Mouse (Mus musculus): ENCODE results near the gene Ncor1.
"Not testable (repeated sequence)": the region's sequence is repeated elsewhere in the genome, so short reads cannot be mapped to it uniquely, and the experiment has no call there.

The Ncor1 gene

DNA sequence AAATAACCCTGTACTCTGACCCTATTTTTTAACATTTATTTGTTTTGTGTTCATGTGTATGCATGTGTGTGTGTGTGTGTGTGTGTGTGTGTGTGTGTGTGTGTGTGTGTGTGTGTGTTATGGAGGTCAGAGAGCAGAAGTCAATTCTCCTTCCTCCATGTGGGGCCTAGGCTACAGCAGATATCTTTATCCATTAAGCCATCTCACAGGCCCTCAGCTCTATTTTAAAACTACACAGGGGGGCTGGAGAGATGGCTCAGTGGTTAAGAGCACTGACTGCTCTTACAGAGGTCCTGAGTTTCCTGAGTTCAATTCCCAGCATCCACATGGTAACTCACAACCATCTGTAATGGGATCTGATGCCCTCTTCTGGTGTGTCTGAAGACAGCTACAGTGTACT is 8.9 kb upstream of the Ncor1 start:
- ChIA-PET POLR2A (interaction anchor here in 3 of 4 experiments (0.7 to 4.3 kb wide), 20 partner anchors 9 to 1362 kb away, joined by 3 to 24 read pairs (median 6); partner anchors contain the start of genes Cenpv (in 1 of the 3), Ncor1 (in 1 of the 3), Pigl (in 1 of the 3) and Ubb (in 1 of the 3)), CTCF (interaction anchor here in 3 of 4 experiments (0.7 to 0.9 kb wide), 3 partner anchors 28 to 72 kb away, joined by 3 to 4 read pairs (median 3); no protein-coding TSS in a partner anchor)

DNA sequence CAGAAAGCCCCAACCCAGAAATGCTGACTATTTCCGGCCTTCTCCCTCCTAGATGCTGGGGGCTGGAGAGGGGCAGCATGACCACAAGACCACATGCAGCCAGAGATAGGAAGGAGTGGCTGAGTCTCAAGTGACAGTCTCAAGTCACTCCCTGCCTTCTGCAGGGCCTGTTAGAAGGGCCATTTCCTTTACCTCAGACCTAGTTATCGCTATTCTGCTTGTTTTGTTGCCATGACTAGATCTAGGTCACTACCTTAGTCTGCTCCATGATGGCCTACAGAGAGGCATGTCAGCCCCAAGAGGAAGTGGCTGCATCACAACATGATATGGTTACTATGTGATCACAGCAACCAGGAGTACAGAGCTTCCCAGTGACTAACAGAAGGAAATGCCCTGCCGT is 8.2 kb upstream of the Ncor1 start:
- POLR2A ChIA-PET = interaction anchor here in 3 of 4 experiments (0.6 to 4.3 kb wide), 17 partner anchors 8 to 1362 kb away, joined by 3 to 24 read pairs (median 6); partner anchors contain the start of genes Ncor1 (in 1 of the 3), Pigl (in 1 of the 3) and Ubb (in 1 of the 3)
- CTCF ChIA-PET = interaction anchor here in 1 of 4 experiments (0.7 kb wide), 1 partner anchor 30 kb away, joined by 4 read pairs; no protein-coding TSS in a partner anchor

DNA sequence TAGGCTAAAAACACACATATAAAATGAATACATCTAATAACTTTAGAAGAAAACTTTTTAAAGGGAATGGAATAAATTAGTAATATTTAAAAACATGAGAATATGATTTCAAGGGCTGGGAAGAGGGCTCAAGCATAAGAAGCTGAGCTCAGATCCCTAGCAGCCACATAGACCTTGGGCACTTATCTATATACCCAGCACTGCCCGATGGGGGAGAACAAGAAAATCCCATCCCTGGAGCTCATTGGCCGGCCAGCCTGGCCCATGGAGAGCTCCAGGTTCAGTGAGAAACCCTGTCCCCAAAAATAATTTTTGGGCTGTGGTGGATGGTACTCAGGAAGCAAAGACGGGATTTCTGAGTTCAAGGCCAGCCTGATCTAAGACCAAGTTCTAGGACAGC is 7.5 kb upstream of the Ncor1 start:
- POLR2A ChIA-PET = interaction anchor here in 3 of 4 experiments (0.7 to 4.3 kb wide), 15 partner anchors 9 to 139 kb away, joined by 3 to 24 read pairs (median 5); partner anchors contain the start of gene Ubb (in 1 of the 3)

DNA sequence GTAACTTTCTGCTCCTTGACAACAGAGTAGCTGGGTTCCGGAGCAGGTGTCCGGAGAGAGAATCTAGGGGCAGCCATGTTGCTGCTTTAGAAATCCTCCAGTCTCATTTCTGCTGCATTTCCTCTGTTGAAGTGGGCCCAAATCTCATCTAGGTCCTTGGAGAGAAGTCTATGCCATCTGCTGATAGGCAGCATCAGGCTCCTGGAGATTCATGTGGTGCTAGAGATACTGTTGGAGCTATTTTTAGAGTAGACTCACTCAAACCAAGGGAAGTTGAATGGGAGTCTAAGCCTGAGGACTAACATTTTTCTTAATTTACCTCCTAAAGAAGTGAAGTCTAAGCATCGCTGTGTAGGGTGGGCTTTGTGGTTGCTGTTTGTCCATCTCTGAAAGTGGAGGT is 6.4 kb upstream of the Ncor1 start:
- ChIA-PET CTCF (interaction anchor here in 1 of 4 experiments (1.5 kb wide), 1 partner anchor 30 kb away, joined by 5 read pairs; no protein-coding TSS in a partner anchor), POLR2A (interaction anchor here in 3 of 4 experiments (0.6 to 2.7 kb wide), 25 partner anchors 8 to 138 kb away, joined by 3 to 8 read pairs (median 4); partner anchors contain the start of genes Ubb (in 2 of the 3) and Cenpv (in 1 of the 3))

More for the DNA sequence above, 7.5 kb upstream of the Ncor1 start:
- CTCF ChIA-PET = no interaction called here

DNA sequence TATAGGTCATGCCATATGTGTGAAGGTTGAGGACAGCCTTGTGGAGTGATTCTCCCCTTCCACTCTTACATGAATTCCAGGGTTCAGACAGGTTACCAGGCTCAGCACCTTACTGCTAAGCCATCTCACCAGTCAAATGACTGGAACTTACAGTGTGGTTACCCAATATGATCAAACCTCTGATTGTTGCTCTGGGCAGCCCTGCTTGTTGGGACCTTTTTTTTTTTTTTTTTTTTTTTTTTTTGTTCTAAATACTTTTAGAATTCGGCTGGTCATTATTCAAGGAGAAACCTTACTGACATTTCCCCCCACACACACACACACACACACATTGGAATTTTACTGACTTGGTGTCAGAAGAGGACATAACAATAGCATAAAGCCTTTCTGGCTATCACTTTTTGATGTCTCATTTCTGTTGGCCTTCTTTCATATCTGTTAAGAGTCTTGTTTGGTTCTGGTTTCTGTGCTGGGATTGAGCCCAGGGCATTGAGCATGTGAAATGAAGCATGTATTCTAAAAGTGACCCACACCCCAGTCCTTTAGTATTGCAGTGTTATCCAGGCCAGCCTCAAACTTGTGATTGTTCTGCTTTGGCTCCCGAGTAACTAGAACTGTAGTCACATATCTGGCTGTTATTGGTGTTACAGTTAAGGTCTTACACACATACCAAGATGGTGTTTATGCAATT is 5.0 kb upstream of the Ncor1 start:
- ChIA-PET POLR2A (interaction anchor here in 2 of 4 experiments (1.3 to 1.6 kb wide), 3 partner anchors 8 to 33 kb away, joined by 5 read pairs; no protein-coding TSS in a partner anchor), CTCF (no interaction called here)

DNA sequence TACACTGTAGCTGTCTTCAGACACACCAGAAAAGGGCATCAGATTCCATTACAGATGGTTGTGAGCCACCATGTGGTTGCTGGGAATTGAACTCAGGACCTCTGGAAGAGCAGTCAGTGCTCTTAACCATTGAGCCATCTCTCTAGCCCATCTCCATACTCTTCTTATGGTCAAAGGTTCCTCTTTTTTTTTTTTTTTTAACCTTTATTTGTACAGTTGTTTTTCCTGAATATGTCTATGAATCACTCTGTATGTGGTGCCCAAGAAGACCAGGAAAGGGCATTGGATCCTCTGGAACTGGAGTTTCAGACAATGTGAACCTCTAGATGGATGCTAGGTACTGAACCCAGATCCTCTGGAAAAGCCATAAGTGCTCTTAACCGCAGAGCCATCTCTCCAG is 4.2 kb upstream of the Ncor1 start:
- CTCF ChIA-PET = not testable (repeated sequence)
- POLR2A ChIA-PET = interaction anchor here in 2 of 4 experiments (1.1 to 1.6 kb wide), 5 partner anchors 9 to 89 kb away, joined by 3 to 7 read pairs (median 4); partner anchors contain the start of gene Ubb (in 1 of the 2)

DNA sequence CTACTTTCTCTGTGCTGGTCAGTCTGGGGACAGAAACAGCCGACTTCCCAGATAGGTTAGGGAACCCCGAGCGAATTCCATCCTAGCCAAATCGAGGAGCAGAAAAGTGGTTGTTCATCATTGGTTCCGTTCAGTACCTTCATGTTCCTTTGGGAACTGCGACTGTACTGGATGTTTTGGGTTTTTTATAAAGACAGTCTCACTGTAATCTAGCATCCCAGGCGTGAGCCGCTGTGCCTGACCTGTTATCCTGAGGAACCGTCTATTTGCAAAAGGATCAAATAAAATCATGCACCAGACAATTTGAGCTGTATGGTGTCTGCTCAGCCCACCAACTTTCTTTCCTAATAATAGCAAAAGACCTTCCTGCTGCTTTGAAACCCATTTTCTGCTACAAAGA is 439 bp upstream of the Ncor1 start:
- CTCF ChIA-PET = interaction anchor here in 1 of 4 experiments (0.6 kb wide), 1 partner anchor 45 kb away, joined by 14 read pairs; no protein-coding TSS in a partner anchor
- POLR2A ChIA-PET = interaction anchor here (0.6 to 6.2 kb wide), 44 partner anchors 8 to 211 kb away, joined by 3 to 89 read pairs (median 4); partner anchors contain the start of gene Ubb (in 3 of the 4)

DNA sequence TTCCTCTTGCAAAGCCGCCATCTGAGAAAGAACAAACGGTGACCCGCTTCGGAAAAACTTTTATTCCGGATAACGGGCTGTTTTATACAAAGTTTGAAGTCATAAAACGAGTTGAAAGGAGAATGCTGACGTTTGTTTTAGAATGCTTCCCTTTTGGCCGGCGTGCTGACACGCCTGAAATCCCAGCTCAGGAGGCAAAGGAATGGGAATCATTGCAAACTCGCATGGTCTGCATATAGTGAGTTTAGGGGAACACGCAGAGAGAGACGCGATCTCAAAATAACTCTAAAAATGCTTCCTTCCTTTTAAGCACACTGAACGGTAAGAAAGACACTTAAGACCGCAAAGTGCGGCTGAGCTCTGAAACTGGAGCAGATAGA is 460 bp downstream of the Ncor1 start:
- ChIA-PET CTCF (interaction anchor here in 1 of 4 experiments (1.6 kb wide), 1 partner anchor 38 kb away, joined by 4 read pairs; no protein-coding TSS in a partner anchor), POLR2A (interaction anchor here (0.7 to 6.2 kb wide), 37 partner anchors 9 to 148 kb away, joined by 3 to 89 read pairs (median 9); partner anchors contain the start of gene Ubb (in 4 of the 4))

DNA sequence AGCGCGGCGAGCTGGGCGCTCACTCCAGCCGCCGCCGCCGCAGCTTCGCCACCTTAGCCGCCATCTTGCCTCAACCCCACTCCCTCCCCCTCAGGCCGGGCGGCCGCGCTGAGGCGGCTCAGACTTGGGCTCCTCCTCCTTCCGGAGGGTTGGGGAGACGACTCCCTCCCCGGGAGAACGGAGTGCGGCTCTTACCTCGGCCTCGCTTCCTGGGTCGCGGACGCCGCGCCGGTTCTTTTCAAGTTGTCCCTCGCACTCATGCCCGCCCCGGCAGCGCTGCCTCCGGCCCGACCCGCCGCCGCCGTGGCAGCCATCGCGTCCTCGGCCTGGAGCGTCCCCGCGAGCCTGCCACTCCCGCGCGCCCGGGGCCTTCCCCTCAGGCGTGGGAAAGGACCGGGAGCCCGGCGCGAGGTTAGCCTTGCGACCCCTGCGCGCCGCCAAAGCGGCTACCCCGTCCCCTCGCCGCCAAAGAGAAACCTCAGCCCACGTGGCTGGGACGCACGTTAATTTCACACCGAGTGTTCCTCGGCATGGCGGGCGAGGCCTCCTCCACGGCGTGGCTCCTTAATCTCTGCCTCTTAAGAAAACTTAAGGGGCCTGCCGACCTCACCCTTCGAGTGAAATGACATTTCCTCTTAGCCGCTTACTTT is 975 bp downstream of the Ncor1 start:
- CTCF ChIA-PET = interaction anchor here in 2 of 4 experiments (0.6 to 1.6 kb wide), 3 partner anchors 30 to 409 kb away, joined by 3 to 6 read pairs (median 4); no protein-coding TSS in a partner anchor

DNA sequence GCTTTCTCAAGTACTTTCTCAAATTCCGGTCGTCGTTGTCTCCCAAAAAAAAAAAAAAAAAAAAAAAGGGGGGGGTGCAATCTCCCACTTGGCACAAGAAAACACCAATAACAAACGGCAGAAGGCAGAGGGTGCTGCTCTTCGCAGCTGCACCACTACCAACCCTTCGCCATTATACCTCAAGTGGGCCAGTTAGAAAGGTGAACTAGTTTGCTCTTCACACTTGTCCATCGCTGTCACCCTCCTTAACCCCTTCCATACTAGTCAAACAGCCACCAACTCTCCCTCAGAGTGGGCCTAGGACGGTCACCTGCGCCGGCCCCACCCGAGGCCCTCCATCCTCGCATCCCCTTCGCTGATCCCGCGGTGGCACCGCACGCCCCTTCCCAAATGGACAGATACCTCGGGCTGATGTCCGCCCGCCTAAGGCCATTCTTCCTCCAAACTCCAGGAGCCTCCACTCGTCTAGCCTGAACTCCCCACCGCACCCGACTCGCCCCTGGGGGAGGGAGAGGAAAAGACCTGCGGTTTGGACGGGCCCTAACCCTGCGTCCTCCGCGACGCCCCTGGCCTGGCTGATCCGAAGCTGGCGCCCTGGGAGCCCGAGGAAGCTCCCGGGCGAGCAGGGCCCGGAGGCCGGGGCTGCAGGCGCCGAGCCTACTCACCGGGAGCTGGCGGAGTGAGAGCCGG is 1.7 kb downstream of the Ncor1 start:
- ChIA-PET POLR2A (interaction anchor here (0.6 to 6.2 kb wide), 77 partner anchors 8 to 380 kb away, joined by 3 to 89 read pairs (median 5); partner anchors contain the start of genes Ubb (in 4 of the 4) and Cenpv (in 3 of the 4)), CTCF (interaction anchor here in 3 of 4 experiments (0.5 to 1.6 kb wide), 4 partner anchors 30 to 409 kb away, joined by 3 to 6 read pairs (median 4); no protein-coding TSS in a partner anchor)

More for the DNA sequence above, 975 bp downstream of the Ncor1 start:
- POLR2A ChIA-PET = interaction anchor here (0.6 to 6.2 kb wide), 80 partner anchors 8 to 381 kb away, joined by 3 to 89 read pairs (median 5); partner anchors contain the start of genes Ubb (in 4 of the 4) and Cenpv (in 2 of the 4)

DNA sequence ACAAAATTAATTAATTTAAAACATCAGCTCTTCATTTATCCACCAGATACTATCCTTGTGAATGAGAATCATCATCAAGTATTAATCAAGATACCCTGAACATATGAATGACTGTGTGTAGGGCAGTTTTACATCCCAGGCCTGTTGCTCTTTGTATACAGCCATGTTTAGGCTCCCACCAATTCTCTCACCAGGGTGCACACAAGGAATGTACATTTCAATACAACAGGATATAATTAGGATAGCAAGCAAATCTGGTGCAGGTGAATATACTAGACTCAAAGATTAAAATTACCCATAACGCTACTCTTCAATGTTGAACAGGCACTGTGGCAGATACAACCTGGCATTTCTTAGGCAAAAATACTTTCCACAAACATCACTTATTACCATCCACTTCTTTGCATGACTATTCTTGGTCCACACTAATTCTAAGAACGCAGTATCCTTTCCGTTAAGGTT is 2.3 kb downstream of the Ncor1 start:
- ChIA-PET POLR2A (interaction anchor here in 3 of 4 experiments (0.7 to 6.2 kb wide), 47 partner anchors 8 to 149 kb away, joined by 3 to 84 read pairs (median 7); partner anchors contain the start of genes Ubb (in 3 of the 3) and Cenpv (in 2 of the 3)), CTCF (no interaction called here)

DNA sequence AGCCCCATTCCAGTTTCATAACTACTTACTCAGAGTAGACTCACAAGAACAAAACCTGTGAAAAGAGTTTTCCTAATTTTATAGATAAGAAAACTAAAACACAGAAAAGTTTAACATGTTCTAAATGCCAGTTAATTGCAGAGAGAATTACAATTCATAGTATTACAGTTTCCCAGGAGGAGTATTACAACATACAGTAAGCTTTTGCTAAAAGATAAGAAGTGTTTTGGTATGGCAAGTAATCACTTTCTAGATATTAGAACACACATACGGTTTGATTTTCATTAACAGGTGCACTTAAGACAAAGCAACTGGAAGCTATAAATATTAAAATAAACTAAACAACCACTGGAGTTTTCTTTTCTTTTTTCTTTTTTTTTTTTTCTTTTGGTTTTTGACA is 3.1 kb downstream of the Ncor1 start:
- ChIA-PET POLR2A (interaction anchor here (0.6 to 6.2 kb wide), 45 partner anchors 8 to 434 kb away, joined by 3 to 84 read pairs (median 6); partner anchors contain the start of genes Ubb (in 3 of the 4) and Cenpv (in 2 of the 4)), CTCF (interaction anchor here in 2 of 4 experiments (0.7 to 1.3 kb wide), 2 partner anchors 40 to 120 kb away, joined by 4 read pairs; no protein-coding TSS in a partner anchor)

DNA sequence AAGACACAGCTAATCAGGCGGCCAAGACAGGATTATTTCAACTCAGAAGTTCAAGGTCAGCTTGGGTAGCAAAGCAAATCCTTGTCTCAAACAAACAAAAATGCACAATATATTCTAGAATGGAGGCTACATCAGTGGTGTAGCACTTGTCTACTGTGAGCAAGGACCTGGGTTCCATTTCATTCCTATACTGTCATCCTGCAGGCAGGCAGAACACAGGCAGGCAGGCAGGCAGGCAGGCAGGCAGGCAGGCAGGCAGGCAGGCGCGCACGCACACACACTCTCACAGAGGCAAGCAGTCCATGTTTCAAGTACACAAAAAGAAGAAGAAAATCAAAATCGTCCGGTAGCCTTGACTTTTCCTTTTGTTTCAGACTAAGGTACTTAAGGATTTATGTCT is 9.4 kb downstream of the Ncor1 start:
- CTCF ChIA-PET = interaction anchor here in 1 of 4 experiments (0.6 kb wide), 1 partner anchor 16 kb away, joined by 6 read pairs; no protein-coding TSS in a partner anchor
- POLR2A ChIA-PET = interaction anchor here in 3 of 4 experiments (0.7 to 5.8 kb wide), 8 partner anchors 7 to 102 kb away, joined by 3 to 48 read pairs (median 8); partner anchors contain the start of genes Ubb (in 3 of the 3), Ncor1 (in 1 of the 3) and Pigl (in 1 of the 3)

DNA sequence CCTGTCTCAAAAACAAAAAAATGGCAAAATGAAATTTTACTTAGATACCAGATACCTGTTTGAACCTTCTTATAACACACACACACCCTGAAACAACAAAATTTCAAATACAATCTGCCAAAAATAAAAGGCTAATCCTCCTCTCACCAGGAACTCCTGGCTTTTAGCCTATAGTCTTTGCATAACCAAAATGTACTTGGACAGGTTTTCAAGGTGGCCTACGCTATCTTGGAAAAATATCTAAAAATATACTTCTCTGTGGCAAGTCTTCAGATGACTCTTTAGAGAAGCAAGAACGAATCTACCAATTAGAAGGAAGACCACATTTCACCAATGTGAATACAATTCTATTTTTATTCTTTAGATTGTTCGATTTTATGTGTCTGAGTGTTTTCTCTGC is 12.5 kb downstream of the Ncor1 start:
- POLR2A ChIA-PET = interaction anchor here in 3 of 4 experiments (0.6 to 5.8 kb wide), 32 partner anchors 9 to 456 kb away, joined by 3 to 57 read pairs (median 4); partner anchors contain the start of genes Ncor1 (in 2 of the 3), Pigl (in 2 of the 3) and Ubb (in 2 of the 3)

DNA sequence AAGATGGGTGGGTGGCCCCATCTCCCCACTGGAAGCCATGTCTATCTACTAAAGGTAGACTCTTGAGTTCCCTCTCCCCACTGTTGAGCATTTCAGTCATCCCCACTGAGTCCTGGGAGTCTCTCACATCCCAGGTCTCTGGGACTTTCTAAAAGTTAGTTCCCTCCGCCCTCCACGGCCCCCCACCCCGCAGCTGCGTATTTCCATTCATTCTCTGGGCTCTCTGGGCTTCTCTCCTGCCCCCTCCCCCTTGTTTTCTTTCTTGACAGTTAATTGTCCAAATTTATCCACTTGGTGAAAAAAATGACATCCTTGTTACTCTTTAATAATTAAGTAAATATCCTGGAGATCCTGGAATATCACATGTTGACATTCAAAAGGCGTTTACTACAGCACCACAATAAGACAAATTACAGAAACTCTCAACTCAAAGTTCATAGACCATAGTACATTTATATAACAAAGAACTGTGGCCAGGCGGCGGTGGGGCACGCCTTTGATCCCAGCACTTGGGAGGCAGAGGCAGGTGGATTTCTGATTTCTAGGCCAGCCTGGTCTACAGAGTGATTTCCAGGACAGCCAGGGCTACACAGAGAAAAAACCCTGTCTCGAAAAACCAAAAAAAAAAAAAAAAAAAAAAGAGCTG is 17.5 kb downstream of the Ncor1 start:
- POLR2A ChIA-PET = interaction anchor here (0.6 to 4.2 kb wide), 31 partner anchors 9 to 177 kb away, joined by 3 to 18 read pairs (median 4); partner anchors contain the start of gene Ubb (in 2 of the 4)
- CTCF ChIA-PET = interaction anchor here in 1 of 4 experiments (0.5 kb wide), 1 partner anchor 14 kb away, joined by 7 read pairs; no protein-coding TSS in a partner anchor

More for the DNA sequence above, 12.5 kb downstream of the Ncor1 start:
- CTCF ChIA-PET = interaction anchor here in 1 of 4 experiments (1.2 kb wide), 1 partner anchor 50 kb away, joined by 3 read pairs; no protein-coding TSS in a partner anchor

DNA sequence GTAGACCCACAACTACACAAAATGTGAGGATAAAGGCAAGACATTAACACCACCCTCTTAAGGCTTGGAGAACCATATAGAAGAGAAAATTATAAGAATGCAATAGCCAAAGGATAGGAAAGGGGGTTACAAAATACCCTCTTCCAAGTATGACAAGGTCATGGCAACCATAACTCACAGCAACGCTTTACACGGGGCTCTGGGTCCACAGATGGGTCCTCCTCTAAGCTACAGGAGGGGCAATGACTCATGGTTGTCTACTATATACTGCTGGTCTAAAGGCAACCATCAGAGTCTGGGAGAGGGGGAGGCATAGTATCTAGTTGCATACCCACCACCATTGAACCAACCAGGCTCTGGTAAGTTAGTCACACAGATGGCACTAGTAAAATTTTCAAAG is 26.1 kb downstream of the Ncor1 start:
- CTCF ChIA-PET = no interaction called here
- POLR2A ChIA-PET = interaction anchor here in 2 of 4 experiments (1.0 to 6.6 kb wide), 9 partner anchors 15 to 118 kb away, joined by 3 to 92 read pairs (median 6); partner anchors contain the start of genes Ncor1 (in 1 of the 2), Pigl (in 1 of the 2) and Ubb (in 1 of the 2)

All from embryonic stem cell, embryonic (primary cell).